Mouse (Mus musculus) G1E-ER4 (cell line): Measurements from ENCODE around the gene Psap. TPM values are rescaled to one million over a fixed set of nuclear protein-coding genes. Genes with fewer than 3 reads are reported as not detected.

Source experiments
- GATA1 ChIP-seq: IDR thresholded peaks from one replicate; pipeline ENCODE4 v1.8.0; 2012; ENCODE audit warnings: low read length, inconsistent platforms
- polyA plus RNA-seq: library from polyadenylated mRNA; stranded (reverse); fragments of >175 nt; gene quantifications from 2 replicates; pipeline ENCODE4 v1.2.3, GENCODE M21; 2012

Gene Psap
- polyA plus RNA-seq, 1 experiment = 21.5 TPM

DNA sequence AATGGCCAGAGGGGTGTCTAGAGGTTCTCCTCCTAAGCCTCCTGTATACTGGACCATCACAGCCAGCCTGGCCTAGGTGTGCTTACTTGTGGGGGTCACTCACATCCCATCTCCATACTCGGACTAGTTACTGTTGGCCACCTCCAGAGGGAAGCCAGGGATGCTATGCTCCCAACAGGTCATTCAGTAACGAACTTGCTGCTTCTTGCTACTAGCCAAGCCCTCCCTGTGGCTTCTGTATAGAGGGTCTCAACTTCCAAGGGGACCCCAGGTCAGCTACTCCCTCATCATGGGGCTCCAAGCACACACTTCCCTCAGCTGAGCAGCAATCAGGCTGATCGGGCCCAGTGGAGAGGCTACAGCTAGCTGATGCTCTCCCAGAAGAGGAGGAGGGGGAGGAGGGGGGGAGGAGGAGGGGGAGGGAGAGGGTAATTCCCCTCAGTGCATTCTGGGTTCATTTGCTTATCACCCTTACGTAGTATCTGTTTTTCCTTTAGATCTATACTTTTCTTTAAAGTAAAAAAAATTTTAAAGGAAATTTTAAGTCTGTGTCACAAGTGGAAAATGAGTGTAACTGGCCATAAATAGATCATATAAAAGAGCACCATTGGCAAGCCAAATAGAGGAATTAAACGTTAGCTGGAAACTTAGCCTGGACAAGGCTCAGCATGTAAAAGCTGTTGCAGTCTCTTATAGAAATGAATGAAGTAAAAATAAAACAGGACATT, 72.8 kb downstream of the Psap start:
- no peak for TF ChIP-seq GATA1

DNA sequence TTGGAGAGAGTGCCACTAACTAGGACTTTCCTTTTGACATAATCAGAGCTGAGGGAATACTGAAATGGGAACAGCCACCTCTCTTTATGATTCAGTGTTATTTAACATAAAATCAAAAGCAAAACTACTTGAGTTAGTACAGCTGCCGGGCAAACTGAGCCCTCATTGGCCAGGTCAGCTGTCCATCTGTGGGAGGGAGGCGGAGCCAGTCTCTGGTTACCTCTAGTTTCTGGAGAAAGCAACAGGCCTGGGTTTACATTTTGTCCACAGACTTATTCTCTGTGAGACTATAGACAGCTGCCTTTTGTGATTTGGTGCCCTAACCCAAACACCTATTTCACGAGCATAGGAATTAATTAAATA, 73.4 kb downstream of the Psap start:
- no peak for TF ChIP-seq GATA1

DNA sequence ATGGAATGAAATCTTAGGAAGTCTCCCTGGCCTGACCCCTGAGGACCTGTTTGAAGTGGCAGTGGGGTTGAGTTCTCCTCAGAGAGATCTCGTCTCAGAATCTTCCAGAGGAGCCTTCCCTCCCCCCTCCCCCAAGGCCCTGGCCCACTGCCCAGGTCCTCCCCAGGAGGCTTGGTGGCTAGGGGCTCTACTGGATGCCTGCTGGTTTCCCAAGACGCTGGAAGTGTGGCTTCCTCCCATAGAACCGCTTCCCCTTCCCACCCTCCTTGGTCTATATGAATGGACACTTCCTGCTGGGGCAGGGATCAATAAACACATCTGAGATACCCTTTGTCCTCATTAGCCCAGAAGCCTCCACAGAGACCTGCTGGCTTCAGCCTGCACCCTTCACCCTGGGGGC, 73.8 kb downstream of the Psap start:
- no peak for TF ChIP-seq GATA1

DNA sequence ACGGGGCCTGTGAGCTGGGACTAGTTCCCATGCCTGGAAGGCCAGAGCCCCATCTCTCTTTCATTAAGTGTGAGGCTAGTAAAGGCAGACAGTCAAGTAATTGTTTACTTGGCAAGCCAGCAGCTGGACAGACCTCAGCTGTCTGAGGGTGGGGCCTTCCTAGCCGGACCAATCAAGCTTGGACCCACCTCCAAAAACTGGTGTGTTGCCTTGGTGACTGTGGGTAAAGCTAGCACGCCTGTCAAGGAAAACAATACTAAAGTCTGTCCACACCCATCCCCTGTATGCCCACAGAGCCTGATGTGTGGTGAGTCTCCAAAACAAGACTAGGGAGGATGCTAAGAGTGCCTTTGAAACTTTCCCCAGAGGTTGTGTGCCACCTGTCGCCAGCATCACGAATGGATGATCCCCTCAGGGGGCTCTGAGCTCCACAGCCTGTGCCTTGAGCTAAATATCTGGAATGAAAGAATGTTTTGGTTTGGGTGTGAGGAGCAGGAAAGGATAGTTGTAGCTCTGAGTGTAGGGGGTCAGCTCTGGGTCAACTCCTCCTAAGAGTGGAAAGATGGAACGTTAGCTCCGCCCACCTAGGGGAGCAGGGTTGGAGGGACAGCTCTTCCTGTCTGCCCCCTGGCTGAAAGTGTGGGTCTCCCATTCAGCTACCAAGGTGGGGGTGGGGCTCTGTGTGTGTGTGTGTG, 74.5 kb downstream of the Psap start:
- TF ChIP-seq GATA1 = no peak

Other genes with a start within 250 kb of the Psap start
- gene Spock2, start 171.4 kb upstream of the Psap start, polyA plus RNA-seq = 0.02 TPM in 1 of 2 replicates, not detected in the other
- not detected in 2 replicates for gene Chst3, start 58.4 kb upstream of the Psap start, polyA plus RNA-seq
- gene Vsir, start 69.2 kb downstream of the Psap start, polyA plus RNA-seq = not detected in 2 replicates
- not detected in 2 replicates for gene Gm17455, start 122.1 kb downstream of the Psap start, polyA plus RNA-seq